Mouse (Mus musculus) thymus, postnatal 36 days (tissue): ENCODE data around the gene Exog.

Experiments
- DNase-seq, 2 experiments: peaks; one replicate each; pipeline ENCODE4 v3.0.0; 2022; ENCODE audit warnings: mixed read lengths in 2 of 2

The Exog gene

GRCm38 (mm10) chr9:119444738-119445429 is at the start of gene Exog:
Gene Exog, plus strand, starts transcription at chr9:119444943.
- DNase-seq = peak; percentile 97

- no peak for DNase-seq
These were observed 43.4 kb upstream of the Exog start for GRCm38 (mm10) chr9:119401351-119401750.

GRCm38 (mm10) chr9:119401801-119402214 is 42.9 kb upstream of the Exog start, which contains the start of gene Acvr2b:
Gene Acvr2b, plus strand, starts transcription at chr9:119402118.
- DNase-seq = peak; percentile 92 to 94

- DNase-seq = peak; percentile 47 to 58
These were observed 42.2 kb upstream of the Exog start for GRCm38 (mm10) chr9:119402253-119403235.

DNA sequence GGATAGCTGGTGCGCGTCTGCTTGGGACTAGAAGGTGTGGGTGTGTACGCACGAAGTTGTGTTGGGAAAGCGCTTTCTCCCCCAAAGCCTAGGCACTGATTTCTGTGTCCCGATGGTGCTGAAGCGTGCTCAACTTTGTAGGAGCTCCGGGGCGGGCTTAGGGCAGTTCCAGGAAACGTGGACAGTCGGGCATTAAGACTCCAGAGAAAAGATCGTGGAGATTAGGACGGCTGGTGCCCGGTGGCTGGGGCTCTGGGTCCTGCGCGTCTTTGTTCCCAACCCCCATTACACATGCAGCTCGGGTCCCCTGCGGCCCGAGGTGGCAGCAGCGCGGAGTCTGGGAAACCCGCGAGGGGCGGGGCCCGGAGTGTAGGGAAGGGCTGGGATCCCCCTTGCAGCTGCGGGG is 41.5 kb upstream of the Exog start:
- peak; percentile 16 to 36 for DNase-seq

DNA sequence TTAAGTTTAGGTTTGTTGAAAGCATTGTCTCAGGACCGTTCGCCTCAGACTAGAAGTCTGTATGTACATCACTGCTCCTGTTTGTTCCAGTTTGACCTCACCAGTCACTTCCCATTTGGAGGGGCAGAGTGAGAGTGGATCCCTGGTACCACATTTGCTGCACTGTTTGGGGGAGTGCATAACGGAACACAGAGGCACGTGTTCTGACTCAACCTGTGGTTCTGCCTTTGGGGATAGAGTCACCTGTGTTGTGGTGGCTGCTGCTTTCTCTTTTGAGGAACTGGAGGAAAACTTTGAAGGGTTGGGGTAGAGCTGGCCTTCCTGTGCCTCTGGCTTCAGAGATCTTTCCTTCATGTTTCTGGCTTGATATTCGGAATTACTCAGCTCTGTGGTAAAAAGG is 40.7 kb upstream of the Exog start:
- DNase-seq = no peak

GRCm38 (mm10) chr9:119407884-119408283 is 36.9 kb upstream of the Exog start:
- DNase-seq = no peak

DNA sequence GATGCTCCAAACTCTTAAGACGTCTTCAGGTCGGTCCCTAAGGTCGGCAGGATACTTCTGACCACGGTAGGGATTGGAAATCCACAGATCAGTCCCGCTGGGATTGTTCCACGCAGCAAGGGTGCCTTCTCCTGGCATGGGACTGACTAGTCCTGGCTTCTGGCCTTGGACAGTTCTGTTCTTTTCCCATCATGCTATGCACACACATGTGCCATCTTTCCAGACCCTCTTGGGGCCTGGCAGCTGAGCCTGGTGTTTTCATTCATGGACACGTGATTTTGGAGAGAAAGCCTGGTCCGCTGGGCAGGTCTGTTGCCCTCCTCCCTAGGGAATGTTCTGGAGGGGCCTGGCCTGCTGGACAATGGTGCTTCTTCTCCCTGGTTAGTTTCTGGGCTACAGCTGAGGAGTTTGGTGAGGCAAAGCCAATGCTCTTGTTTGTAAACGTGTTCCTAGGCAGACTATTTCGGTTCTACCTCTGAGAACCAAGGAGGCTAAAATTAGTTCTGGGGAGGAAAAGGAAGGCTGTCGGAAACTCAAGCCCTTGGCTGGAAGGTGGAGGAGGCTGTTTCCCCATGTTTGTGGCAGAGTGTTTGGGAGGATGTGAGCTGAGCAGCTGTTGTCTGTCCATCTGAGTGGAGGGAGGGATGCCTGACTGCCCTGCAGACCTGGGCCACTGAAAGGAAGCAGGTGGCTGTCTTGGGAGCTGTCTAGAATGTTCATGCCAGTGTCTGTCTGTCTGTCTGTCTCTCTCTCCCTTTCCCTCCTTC is 35.7 kb upstream of the Exog start:
- DNase-seq = no peak

DNA sequence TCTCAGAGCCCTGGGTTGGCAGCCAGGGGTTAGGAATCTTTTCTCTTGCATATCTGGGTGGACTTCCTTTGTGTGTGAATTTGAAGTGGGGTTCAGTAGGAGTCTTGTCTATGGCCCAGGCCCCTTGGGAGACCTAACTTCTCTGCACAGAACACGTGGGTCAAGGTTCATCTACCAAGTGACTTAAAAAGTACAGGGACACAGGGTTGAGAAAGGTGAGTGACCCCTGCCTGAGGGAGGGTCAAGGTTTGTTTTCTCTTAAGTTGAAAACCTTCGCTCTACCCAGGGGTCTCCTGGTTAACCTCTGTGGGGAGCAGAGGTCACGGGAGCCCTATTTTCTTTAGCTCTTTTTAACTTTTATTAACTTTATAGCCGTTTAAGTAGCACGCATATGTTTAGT is 34.9 kb upstream of the Exog start:
- no peak for DNase-seq

- DNase-seq = no peak
These were observed 26.7 kb upstream of the Exog start for GRCm38 (mm10) chr9:119418025-119418424.

GRCm38 (mm10) chr9:119419852-119420438 is 24.8 kb upstream of the Exog start:
- DNase-seq = no peak

DNA sequence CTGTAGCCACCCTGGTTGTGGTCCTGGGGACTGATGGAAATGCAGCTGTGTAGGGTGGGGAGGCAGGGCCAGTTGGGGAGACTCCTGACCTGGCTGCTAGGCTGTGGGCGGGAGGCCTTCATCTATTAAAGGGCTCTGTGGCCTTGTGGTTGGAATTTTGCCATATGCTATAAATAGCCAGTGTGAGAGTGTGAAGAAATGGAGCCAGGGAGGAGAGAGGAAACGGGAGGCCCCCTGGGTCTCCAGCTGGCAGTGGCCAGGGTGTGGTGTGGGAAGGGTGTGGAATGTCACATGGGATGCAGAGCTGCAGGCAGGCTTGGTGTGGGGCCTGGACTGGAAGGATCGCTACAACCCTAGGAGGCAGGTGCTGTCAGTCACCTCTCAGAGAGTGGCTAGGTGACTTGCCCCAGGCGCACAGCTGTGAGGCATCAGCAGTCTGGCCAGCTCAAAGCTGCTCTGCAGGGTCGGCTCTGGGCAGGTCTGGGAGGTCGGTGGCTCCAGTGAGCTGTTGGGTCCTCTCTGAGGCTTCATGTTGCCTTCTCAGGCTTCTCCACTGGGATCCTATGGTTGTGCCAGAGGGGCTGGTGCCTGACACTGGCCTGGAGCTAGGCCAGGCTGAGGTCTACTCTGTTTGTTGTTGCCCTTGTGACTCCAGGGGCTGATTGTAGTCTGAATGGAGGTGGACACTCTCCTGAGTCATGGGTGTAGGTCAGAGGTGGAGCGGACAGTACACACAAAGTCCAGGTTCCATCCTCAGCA is 19.3 kb upstream of the Exog start:
- no peak for DNase-seq

GRCm38 (mm10) chr9:119425976-119426415 is 18.7 kb upstream of the Exog start:
- DNase-seq = no peak

GRCm38 (mm10) chr9:119426483-119426882 is 18.3 kb upstream of the Exog start:
- no peak for DNase-seq

GRCm38 (mm10) chr9:119430311-119430710 is 14.4 kb upstream of the Exog start:
- DNase-seq = peak; percentile 65 to 66

GRCm38 (mm10) chr9:119435855-119436254 is 8.9 kb upstream of the Exog start:
- DNase-seq = no peak

GRCm38 (mm10) chr9:119438065-119438464 is 6.7 kb upstream of the Exog start:
- no peak for DNase-seq

DNA sequence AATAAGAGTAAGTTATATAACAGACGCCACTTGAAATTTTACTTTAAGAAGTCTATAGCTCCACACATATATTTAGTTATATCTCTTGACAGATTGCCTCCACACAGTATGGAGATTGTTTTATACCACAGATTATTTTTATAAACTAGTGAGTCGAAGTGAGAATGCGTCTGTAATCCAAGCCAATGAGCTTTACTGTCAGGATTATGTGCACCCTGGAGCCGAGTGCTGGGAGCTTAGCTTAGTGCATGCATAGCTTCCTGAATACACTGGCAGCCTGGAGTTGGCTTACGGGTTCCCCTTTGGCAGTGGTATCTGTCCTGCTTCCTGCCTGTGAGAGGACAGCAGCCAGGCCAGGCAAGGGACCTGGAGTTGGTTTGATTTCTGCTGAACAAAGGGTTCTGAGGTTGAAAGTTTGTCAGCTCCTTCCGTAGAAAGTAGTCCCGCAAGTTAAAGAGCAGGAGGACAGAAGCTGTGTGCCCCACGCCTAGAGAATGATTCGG is 6.2 kb upstream of the Exog start:
- no peak for DNase-seq

DNA sequence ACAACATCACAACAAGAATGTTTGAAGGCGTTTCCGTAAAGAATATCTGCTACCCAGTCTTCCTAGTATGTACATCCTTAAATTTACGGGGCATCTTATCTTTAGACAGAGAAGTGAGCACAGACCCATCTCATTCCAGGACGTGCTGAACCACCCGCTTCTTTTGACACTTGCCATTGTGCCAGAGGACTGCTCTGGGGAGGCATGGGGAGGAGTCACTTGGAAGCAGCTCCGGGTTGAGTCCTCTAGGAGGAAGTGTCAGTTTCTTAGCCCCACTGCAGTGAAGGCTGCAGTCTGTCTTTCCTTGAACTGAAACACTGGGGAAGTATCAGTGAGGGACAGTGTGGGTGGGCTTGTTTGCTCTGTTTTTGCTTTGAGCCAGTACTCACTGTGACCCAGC is 994 bp downstream of the Exog start:
- DNase-seq = no peak

GRCm38 (mm10) chr9:119455967-119456366 is 11.2 kb downstream of the Exog start:
- no peak for DNase-seq

GRCm38 (mm10) chr9:119457122-119457521 is 12.4 kb downstream of the Exog start:
- DNase-seq = no peak

DNA sequence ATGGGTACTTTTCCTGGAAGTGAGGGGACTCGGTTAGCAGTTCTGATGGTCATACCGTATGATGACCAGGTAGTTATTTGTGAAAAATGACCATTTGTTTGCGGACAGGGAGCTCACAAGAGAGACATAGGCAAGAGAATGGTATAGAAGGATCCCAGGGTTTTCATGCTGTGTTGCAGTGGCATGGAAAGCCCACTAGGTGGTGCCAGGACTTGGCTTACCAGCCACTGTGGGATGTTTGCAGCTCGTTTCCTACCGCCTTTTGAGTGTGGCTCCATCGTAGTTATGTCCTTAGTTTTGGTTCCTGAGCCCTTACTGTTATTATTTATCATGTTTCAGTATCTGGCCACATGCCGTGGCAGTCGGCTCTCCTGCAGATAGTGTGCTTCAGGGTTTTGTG is 15.7 kb downstream of the Exog start:
- peak; percentile 70 to 71 for DNase-seq
